Mouse (Mus musculus) thymus, postnatal 14 days (tissue): Measurements from ENCODE around the gene Rhoc.
"Not testable (repeated sequence)": the region's sequence is repeated elsewhere in the genome, so short reads cannot be mapped to it uniquely, and the experiment has no call there.

ENCODE experiments used
- DNase-seq: peaks from one replicate; pipeline ENCODE4 v3.0.0; 2021

The Rhoc gene

DNA sequence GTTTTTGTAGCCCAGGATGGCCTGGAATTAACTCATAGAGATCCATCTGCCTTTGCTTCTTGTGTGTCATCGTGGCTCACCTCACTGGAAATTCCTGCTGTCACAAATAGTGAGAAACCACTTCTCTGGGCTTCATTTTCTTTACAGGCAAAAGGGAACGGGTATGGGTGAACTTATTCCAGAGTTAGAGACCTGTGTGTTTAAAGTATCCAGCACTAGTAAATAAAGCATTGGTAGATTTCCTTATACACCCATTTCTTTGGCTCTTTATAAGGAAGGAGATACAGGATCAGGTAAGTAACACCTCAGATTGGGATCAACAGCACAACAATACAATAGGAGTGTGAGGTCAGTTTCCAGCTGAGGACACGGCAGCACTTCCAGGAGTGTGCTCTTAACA is at the start of gene Rhoc:
Rhoc (plus strand) TSS at position 301 of the 400 bp plus-strand sequence.
- DNase-seq: no peak

- no peak for DNase-seq
These were observed 46.2 kb upstream of the Rhoc start for GRCm38 (mm10) chr3:104741954-104742353.

DNA sequence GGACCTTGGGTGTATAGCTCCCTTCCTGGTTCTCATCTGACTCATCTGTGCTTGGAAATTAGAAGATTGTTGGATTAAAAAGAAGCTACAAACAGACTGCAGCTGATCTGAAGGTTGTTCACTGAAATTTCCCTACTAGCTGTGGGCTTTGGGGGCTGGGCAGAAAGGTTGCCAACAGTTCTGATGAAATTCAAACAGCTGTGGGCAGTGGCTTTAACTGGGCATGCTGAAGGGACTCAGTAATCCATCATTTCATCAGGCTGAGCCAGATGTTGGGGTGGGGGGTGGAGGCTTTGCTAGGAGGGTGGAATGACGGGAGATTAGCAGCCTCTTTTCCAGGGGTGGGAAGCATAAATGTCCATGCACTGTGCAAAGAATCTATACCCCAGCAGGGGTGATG is 45.0 kb upstream of the Rhoc start:
- no peak for DNase-seq

DNA sequence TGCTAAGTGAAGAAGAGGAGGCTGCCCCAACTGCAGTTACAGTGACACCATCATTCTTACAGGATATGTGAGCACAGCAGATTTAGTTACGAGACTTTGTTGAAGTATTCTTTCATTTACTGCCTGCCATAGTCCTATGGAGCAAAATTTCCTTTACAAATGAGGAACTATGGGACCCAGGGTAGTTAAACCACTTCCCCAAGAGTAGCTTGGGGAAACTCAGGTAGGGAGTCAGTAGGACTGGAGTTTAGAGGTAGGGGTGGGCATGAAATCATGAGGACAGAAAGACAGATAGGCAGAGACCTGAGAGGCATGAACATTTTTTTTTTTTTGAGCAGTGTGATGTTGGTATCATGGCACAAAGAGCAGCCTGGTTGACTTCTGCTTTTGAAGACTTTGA is 44.3 kb upstream of the Rhoc start:
- no peak for DNase-seq

DNA sequence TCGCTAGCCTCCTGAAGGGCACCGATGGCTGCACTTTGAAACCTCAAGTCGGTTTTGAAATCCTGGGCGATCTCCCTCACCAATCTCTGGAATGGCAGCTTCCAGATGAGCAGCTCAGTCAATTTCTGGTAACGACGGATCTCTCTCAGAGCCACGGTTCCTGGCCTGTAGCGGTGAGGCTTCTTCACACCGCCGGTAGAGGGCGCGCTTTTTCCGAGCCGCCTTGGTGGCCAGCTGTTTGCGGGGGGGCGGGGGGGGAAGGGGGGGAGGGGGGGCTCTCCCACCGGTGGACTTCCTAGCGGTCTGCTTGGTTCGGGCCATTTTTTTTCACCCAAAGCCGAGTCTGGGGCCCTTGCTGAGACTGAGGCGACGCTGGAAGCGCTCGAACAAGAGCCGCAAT is 35.3 kb upstream of the Rhoc start:
- DNase-seq: peak; percentile 35

- peak; percentile 78 for DNase-seq
These were observed 29.8 kb upstream of the Rhoc start for GRCm38 (mm10) chr3:104758406-104758805.

- no peak for DNase-seq
These were observed 29.3 kb upstream of the Rhoc start for GRCm38 (mm10) chr3:104758869-104759268.

- not testable (repeated sequence) for DNase-seq
These were observed 25.9 kb upstream of the Rhoc start for GRCm38 (mm10) chr3:104762103-104762863.

DNA sequence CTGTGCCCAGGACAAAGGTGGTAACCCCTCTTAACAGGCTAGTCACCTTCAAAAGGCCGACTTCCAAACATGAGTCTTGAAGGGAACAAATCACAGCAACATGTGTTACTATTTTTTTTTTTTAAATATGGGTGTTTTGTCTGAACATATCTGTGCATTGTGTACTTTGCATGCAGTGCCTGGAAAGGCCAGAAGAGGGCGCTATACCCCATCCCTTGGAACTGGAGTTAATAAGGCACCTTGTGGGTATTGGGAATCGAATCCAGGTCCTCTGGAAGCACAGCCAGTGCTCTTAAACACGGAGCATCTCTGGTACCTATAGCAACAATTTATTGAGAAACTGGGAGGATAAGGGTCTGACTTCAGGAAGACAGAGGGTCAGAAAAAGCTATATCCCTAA is 23.2 kb upstream of the Rhoc start:
- DNase-seq: peak; percentile 37

DNA sequence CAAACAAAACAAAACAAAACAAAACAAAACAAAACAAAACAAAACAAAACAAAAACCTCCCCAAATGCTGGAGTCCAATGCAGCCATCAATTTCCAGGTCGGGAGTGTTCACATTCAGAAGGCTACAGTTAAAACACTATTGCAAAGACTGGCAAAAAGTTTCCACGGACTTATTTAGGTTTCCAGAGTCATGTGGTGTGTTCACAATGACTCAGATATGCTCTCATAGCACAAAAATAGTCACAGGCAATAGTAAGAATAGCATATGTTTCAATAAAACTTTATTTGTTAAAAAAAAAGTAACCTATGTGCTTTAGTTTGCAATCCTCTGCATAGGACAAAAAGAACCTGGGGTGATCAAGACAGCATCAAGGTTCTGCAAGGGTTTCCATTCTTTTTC is 21.0 kb upstream of the Rhoc start:
- DNase-seq: no peak

DNA sequence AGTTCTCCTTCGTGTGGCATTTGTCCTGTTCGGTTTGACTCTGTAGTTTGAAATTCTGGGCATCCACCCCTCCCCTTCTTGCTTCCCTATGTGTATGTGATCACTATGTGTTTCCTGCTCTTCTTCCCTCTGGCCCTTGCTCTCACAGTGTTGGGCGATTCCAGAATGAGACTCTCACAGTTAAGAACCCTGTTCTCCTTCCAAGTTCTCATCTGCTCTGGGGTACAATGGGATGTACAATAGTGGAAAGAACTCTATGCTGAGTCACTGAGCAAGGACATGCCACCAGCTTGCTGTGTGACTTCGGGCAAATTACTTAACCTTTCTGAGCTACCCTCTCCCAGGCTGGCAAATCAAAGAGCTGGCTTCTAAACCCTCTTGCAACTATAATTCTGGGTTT is 20.5 kb upstream of the Rhoc start:
- no peak for DNase-seq

DNA sequence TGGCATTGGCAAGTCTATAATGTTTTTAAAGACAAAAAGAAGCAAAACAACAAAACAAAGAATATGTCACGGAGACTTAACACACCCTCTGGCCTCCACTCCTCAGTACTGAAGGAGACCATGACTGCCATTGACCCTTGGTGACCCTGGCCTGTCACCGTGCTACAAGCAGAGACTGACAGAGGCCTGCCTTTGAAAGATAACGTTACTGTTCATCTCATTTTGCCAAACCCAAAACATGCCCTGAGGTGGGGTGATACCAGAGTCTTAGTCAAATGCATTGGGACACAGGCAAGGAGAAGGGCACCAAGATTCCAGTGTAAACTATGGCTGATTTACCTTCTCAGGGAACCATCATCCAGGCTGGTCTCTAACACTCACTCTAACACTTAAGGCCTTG is 19.0 kb upstream of the Rhoc start:
- DNase-seq: no peak

GRCm38 (mm10) chr3:104770035-104770434 is 18.1 kb upstream of the Rhoc start:
- peak; percentile 54 for DNase-seq

- no peak for DNase-seq
These were observed 17.3 kb upstream of the Rhoc start for GRCm38 (mm10) chr3:104770918-104771317.

DNA sequence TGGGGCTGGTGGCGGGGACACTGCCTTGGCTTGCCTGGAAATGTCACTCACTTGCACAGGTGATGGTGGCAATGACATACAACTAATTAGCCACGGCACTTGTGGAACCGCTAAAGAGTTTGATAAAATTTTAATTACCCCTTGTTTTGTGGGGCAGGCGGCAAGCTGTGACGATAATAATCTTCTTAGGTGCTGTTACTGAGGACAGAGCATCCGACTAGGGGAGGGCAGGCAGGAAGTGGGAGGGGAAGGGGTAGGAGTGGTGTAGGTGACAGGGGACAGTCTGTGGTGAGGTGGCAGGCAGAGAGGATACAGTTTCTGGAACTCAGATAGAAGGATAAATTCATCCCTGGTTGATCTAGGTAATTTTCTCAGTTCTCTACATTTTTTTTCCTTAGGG is 16.7 kb upstream of the Rhoc start:
- DNase-seq: peak; percentile 50

GRCm38 (mm10) chr3:104773301-104773700 is 14.9 kb upstream of the Rhoc start:
- DNase-seq: no peak

GRCm38 (mm10) chr3:104777342-104777741 is 10.8 kb upstream of the Rhoc start:
- DNase-seq: peak; percentile 65

- DNase-seq: peak; percentile 81
These were observed 8.2 kb upstream of the Rhoc start for GRCm38 (mm10) chr3:104779949-104780348.

DNA sequence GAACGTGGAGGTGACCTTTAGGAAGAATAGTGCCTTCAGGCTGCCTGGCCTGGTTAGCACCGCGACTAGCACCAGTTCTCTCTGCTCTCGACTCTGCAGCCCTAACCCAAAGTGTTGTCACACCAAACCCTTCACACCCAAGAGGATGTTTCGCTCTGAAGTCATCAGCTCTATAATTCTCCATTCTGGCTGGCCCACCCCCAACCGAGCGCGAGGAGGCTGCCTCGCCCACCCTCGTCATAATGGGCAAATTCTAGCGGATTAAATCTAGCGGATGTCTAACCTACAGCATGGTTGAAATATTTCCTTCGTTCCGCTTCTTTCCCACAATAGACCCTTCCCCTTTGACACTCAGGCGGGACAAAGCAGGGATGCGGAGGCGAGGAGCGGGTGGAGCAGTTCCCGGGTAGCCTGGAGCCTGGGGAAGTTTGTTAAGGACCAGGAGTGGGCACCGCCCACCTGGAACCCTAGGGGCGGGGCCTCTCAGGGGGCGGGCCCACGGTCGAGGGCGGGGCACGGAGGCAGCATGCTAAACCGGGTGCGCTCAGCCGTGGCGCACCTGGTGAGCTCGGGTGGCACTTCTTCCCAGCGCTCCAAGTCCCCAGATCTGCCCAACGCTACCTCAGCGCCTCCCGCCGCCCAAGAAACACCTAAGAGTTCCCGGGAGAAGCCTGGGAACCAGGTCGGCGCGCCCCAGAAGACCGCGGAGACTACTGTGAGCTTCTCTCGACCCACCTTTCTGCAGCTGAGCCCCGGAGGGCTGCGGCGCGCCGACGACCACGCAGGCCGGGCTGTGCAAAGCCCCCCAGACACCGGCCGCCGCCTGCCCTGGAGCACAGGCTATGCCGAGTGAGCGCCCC is 7.4 kb upstream of the Rhoc start, which contains the start of gene Ppm1j:
Ppm1j (plus strand) TSS at position 496 of the 860 bp plus-strand sequence.
- peak; percentile 71 for DNase-seq

DNA sequence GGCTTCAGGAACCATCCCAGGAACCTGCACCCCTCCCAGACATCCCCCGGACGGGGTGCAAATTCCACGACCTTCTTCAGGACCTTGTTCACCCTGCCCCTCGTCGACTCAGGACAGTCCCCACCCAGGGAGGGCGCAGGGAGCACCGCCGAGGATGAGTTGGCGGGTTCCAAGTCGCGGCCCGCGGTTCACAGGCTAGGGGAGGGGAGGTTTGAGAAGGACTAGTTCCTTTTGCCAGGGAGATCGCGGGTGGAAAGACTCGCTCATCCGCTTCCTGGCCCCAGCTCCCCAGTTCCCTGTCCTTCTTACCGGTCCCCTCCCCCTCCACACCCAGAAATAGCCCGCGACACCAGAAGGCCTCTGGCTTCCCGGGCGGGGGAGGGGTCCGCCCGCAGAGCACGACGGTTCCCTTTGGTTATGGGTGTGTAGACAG is 6.7 kb upstream of the Rhoc start, which contains the start of gene Fam19a3:
Fam19a3 (minus strand) TSS at position 370 of the 433 bp plus-strand sequence.
- peak; percentile 46 for DNase-seq

- DNase-seq: no peak
These were observed 6.0 kb upstream of the Rhoc start for GRCm38 (mm10) chr3:104782061-104782681.

- no peak for DNase-seq
These were observed 4.1 kb upstream of the Rhoc start for GRCm38 (mm10) chr3:104783971-104784500.

DNA sequence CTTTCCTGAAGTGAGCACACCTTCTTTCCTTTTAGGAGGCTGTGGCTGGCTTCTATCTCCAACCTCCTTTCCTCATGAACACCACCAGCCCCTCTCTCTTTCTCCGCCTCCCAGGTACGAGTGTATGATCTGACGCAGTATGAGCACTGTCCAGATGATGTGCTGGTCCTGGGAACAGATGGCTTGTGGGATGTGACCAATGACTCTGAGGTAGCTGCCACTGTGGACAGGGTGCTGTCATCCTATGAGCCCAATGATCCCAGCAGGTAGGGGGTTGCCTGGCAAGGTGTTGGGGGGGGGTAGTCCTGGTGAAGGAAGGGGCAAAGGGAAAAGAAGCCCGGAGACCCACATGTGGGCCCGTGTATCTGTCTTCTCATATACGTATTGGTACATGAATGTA is 2.9 kb upstream of the Rhoc start:
- DNase-seq: no peak
